Mouse (Mus musculus): ENCODE measurements around the gene Ak3.

The Ak3 gene

GRCm38 (mm10) chr19:29047334-29048170, at the start of gene Ak3:
Gene Ak3 (minus strand): TSS chr19:29047961.
- peak; percentile 84 for DNase-seq

GRCm38 (mm10) chr19:29092194-29092593, 44.4 kb upstream of the Ak3 start:
- no peak for DNase-seq

GRCm38 (mm10) chr19:29088628-29089027, 40.9 kb upstream of the Ak3 start:
- DNase-seq: no peak

DNA sequence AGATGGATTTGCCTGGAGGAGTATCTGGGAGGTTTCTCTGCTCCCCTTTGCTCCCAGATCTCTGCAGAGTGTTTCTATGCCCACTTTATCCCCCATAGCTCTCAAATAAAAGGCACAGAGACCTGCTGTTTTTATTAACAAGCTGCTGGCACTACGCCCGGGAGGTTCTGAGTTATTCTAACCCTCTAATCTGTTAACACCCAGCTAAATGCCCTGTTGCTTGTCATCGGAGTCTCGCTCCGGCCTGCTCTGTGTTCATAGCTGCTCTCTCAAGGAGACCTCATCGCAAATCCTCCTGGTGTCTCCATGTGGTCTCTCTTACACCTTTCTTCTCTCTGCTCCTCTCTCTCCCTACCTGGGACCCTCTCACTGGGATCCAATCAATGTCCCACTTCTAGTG, 27.0 kb upstream of the Ak3 start:
- DNase-seq: no peak

GRCm38 (mm10) chr19:29069195-29069594, 21.4 kb upstream of the Ak3 start:
- DNase-seq: no peak

DNA sequence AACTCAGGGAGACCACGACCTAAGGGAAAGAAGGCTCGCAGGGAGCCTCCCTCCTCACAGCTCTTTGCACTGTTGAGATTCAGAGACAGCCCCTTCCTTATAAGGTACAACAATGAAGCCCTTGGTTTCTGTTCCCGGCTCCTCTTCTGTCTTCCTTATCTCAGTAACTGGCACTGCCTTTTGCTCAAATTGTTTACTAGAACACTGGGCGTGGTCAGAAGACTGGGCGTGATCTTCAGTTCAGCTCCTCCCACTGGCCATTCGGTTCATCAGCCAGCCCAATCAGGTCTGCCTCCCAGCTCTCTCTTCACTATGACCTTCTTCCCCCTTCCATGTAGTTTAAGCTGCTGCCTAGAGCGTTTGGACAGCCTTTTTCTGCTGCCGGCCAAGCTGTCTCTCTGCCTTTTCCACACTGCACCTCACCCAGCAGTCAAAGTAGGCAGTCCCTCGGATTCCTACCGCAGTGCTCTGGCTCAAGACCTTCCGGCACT, 19.3 kb upstream of the Ak3 start:
- peak; percentile 72 for DNase-seq

GRCm38 (mm10) chr19:29064451-29065102, 16.8 kb upstream of the Ak3 start:
- no peak for DNase-seq

DNA sequence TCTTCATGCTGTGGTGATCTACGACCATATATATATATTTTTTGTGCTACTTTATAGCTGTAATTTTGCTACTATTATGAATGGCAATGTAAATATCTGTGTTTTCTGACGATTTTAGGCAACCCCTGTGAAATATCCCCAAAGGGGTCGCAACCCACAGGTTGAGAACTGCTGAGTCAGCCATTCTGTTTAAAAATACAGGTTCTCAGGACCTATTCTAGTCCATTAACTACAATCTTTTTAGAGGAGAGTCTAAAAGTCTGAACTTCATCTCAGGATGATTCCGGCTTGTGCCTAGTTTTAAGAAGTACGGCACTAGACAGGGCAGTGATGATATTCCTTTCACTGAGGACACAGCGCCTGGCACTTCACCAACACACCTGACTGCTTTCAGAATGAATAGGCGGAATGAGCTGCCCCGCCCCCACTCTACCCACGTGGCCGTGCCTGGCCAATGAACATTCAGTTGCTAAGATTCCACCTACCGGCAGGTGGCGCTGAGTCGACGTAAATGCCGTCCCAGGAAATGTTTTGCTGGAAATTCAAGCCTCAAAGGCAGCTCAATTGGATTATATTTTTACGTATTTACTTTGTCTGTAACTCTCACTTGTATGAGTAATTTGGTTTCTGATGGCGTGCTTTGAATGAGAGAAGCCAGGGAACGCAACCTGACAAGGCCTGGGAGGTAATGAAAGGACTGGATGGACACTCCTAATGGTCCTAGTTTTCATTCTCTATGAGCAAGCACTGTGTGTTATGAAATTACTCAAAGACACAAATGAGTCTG, 16.0 kb upstream of the Ak3 start:
- peak; percentile 94 for DNase-seq

DNA sequence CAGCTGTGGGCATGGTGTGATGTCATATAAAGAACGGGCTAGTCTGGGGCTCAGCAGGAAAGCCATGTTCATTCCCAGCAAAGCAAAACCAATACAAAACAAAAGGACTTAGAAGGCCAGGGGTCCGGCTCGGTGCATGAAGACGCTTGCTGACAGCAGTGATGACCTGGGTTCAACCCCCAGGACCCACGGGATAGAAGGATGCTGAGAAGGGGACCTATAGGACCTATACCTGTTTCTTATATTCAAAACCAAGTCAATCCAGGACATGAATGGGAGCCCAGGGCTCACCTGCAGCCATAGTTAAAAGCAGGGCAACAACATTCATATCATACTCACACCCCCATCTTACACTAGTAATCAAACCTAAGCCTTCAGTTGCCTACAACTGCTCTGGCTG, 15.2 kb upstream of the Ak3 start:
- DNase-seq: no peak

DNA sequence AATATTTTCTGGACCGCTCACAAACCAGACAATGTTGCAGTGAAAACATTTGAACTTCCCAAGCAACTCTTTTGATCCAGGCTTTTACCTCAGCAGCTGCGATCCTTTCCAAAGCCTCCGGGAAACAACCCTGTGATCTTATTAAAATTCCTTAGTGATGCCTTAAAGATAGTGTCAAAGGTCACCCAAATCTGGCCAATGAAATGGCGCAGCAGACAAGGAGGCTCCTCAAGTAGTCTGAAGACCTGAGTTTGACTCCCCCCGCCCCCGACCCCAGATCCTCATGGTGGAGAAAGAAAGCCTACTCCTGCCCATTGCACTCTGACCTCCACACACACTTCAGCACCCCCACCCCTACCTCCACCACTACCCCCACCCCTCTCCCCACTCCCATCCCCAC, 12.5 kb upstream of the Ak3 start:
- peak; percentile 56 for DNase-seq

DNA sequence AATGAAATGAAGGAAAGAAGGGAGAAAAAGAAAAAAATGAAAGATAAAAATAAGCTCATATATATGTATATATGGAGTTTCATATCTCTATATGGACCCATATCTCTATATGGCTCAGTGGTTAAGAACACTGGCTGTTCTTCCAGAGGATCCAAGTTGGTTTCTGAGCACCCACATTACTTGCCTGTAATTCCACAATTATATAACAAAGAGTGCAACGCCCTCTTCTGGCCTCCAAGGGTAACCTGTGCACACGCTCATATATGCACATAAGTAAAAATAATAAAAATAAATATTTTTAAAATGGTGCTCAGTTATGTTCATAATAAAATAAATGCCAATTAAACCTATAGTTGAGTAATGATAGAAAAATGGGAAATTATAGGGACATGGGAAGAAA, 11.9 kb upstream of the Ak3 start:
- DNase-seq: no peak

DNA sequence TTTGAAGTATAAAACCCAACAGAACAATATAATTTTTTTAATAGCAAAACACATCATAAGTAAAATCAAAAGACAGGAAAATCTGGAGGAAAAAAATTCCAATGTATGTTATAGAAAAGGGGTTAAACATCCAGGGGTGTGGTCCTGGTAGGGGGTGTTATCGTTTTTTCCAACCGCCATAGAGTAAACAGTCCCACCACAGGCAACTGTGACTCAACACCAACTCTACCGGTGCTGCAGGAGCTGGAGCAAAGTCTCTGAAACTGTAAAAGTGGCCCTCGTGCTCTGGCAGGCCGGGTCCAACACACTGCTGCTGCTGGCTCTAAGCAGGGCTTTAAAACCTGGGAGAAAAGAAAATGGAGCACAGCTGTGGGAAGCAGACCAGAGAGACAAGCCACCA, 11.0 kb upstream of the Ak3 start:
- no peak for DNase-seq

DNA sequence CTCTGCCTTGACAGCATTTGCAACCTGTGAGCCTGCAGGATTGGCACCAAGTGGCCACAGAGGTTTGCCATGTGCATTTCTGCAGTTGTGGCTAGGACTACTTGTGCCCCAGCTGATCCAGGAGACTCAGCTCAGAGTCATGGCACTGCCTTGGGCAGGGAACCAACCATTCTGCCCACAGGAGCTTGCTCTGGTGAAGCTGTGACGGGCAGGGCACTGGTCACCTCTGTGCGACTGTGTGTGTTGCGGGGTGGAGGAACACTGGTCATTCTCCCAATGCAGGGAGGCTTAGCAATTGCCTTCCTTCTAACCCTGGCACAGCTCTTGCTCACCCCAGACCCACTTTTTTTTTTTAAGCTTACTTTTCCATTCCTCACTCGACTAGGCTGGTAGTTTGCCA, 7.7 kb upstream of the Ak3 start:
- no peak for DNase-seq

DNA sequence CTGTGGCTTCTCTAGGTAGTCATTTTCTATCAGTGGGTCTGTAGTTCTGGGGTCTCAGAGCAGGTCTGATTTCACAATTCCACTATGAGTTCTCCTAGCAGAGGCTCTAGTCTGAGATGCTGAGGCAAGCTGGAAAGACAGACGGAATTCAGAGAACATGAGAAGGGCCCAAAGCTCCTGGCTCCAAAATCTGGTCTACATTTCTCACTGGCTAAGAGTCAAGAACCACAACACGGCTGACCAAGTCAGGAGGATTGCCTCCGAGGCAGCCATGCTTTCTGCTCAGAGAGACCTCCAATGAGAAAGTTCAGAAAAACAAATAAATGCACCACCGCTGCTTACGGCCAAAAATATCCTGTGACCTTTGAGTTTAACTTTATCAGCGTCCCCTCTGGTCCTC, 6.8 kb upstream of the Ak3 start:
- no peak for DNase-seq

DNA sequence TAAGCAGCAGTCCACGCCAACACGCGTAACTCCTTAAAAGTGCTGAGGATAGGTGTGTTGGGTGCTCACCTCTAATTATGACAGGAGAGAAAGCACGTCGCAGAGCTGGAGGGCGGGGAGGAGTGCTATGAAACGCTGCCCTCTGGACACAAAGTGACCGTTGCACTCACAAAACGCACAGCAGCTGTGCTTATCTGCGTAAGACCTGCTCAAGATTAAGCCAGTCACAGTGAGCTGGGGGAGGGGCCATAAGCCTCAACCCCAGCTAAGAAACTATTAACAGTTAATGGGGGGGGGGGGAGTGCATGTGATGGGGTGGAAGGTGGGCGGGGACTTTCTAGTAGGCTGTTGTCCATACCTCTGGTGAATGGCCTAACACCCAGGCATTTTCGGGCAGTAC, 5.0 kb upstream of the Ak3 start:
- DNase-seq: no peak

- DNase-seq: no peak
Observed at GRCm38 (mm10) chr19:29050186-29050980, 2.6 kb upstream of the Ak3 start.

- DNase-seq: no peak
Observed at GRCm38 (mm10) chr19:29049401-29050075, 1.8 kb upstream of the Ak3 start.

DNA sequence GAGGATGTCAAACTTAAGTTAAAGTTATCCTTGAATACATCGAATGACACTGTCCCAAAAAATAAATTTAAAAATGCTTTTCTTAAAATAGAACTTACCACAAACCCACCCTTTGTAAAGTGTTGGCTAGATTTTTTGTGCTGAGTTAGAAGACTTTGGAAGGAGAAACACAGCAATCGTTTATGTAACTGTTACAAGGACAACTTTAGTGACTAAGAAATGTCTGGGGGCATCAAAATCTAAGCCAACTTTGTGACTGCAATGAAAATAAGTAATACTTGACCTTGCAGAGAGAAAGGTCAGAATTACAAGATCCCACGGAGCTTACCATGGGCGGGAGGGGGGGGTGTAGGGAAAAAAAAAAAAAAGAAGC, 814 bp downstream of the Ak3 start:
- DNase-seq: no peak

- peak; percentile 58 for DNase-seq
Observed at GRCm38 (mm10) chr19:29045956-29046650, 1.7 kb downstream of the Ak3 start.

DNA sequence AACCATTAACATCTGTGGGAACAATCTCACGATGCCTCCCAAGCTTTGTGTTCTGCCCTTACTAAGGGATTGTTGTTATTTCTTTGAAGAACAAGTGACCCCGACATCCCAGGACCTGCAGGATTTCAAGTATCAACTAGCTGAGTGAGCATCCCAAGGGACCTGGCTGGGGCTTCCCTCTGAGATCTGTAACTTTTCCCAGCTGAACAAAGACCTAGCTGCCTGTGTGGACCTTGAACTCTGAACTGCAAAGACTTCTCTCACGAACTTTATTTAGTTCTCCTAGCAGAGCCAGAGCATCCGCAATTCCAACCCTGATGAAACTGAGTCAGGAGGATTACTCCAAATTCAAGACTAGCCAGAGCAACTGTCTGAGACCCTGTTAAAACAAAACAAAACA, 2.4 kb downstream of the Ak3 start:
- no peak for DNase-seq

GRCm38 (mm10) chr19:29044353-29044768, 3.4 kb downstream of the Ak3 start:
- DNase-seq: no peak

DNA sequence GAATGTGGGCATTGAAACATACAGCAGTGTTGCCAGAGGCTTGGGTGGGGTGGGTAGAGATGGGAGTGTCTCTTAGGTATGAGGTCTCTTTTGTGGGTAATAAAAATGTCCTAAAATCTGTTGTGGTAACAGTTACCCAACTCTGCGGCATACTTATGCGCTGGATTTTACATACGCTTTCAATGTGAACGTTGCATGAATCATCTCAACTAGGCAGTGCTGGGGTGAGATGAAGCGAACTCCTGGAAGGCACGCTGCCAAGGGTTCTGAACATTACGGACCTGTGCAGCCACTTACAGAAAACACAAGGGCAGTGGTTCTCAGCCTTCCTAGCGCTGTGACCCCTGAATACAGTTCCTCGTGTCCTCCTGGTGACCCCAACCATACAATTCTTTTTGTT, 5.1 kb downstream of the Ak3 start:
- no peak for DNase-seq

All from embryo, embryonic 11 days (tissue).